In the genomic region with DNA sequence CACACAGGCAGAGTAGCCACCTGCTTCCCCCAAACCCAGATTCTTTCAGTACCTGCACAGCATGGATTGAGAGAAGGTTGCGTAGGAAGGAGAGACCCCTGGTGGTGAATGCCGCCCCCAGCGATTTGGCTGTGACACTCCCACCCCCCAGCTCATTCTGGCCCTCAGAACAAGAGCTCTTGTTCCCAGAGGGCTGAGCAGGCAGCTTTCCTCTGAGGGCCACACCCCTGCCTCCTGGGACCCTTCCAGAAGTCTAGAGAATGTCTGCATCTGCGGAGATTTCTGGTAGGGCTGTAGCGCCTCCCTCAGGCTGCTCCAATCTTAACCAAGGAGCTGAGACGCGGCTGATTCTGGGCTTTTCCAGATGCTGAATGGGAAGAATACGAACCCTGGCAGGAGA, we compare ENCODE assay signal across 10 mouse cellular contexts.
DNase-seq lines count a peak whose midpoint lies in the region; ATAC-seq and TF ChIP-seq lines count a peak whose summit lies in the region.
"Had no signal": no experiment of that assay in that cellular context is flagged by ENCODE, and none has a peak within 500 bp of the region (broad histone marks: within the 10 kb centered on the region; RNA-seq: fewer than 3 reads in every experiment).

No protein-coding gene starts in this region.

- H3K27me3 ChIP-seq in kidney, postnatal 0 days (ENCODE audit: insufficient read depth, low read length) = no peaks in the 10 kb centered on the region
- H3K27me3 ChIP-seq in limb, embryonic 12.5 days = no peaks in the 10 kb centered on the region
- no peaks in the 10 kb centered on the region for H3K27me3 ChIP-seq in cerebellum, adult 2 months (ENCODE audit: control insufficient read depth, insufficient read depth, low read length)
- H3K27me3 ChIP-seq: embryonic facial prominence, embryonic 15.5 days had no signal

- TF ChIP-seq POLR2A in cerebellum, adult 2 months (IDR thresholded peaks at IDR 0.05; ENCODE audit: borderline replicate concordance, insufficient read depth, low read length) = no peak

- no peak overlapping the region for H3K9ac ChIP-seq in kidney, postnatal 0 days (ENCODE audit: low read depth, low read length)
- no peak overlapping the region for H3K9ac ChIP-seq in limb, embryonic 12.5 days (replicated peaks)
- H3K9ac ChIP-seq: embryonic facial prominence, embryonic 15.5 days had no signal

- no peak overlapping the region for H3K27ac ChIP-seq in kidney, postnatal 0 days
- H3K27ac ChIP-seq in limb, embryonic 12.5 days = peak overlapping the region; percentile 66
- no peak overlapping the region for H3K27ac ChIP-seq in cerebellum, adult 2 months (ENCODE audit: insufficient read depth, low read length)
- H3K27ac ChIP-seq: embryonic facial prominence, embryonic 15.5 days; macrophage had no signal

- DNase-seq in kidney, postnatal 0 days (ENCODE audit: low spot score) = peak; percentile 71
- no peak for DNase-seq in kidney, postnatal 14 days
- peak; percentile 75 for DNase-seq in WW6 (ENCODE audit: low read depth, low spot score)
- DNase-seq in heart, adult 18-20 months = peak; percentile 30 to 35
- peak; percentile 76 for DNase-seq in retina, embryonic 14.5 days (ENCODE audit: low spot score)
- no peak for DNase-seq in spleen, postnatal 4 days (ENCODE audit: low spot score in 2 of 2)
- DNase-seq in cerebellum, adult 2 months = no peak

- H3K36me3 ChIP-seq in kidney, postnatal 0 days (ENCODE audit: insufficient read depth, low read length) = no peaks in the 10 kb centered on the region
- H3K36me3 ChIP-seq in limb, embryonic 12.5 days = no peaks in the 10 kb centered on the region
- H3K36me3 ChIP-seq: embryonic facial prominence, embryonic 15.5 days had no signal

- H3K4me2 ChIP-seq in kidney, postnatal 0 days (ENCODE audit: low read length) = no peak overlapping the region
- no peak overlapping the region for H3K4me2 ChIP-seq in limb, embryonic 12.5 days
- H3K4me2 ChIP-seq: embryonic facial prominence, embryonic 15.5 days had no signal

- no peaks in the 10 kb centered on the region for H3K9me3 ChIP-seq in kidney, postnatal 0 days (replicated peaks; ENCODE audit: low read length)
- H3K9me3 ChIP-seq in limb, embryonic 12.5 days = no peaks in the 10 kb centered on the region
- H3K9me3 ChIP-seq: embryonic facial prominence, embryonic 15.5 days had no signal

- TF ChIP-seq CTCF in kidney, postnatal 0 days (IDR thresholded peaks at IDR 0.05; ENCODE audit: low read depth) = peak; percentile 67
- TF ChIP-seq CTCF in cerebellum, adult 2 months (IDR thresholded peaks at IDR 0.05; ENCODE audit: borderline replicate concordance, insufficient read depth, low read depth, low read length) = no peak

- 42% methylated on average over 8 of the region's 8 CpGs for WGBS in kidney, postnatal 0 days
- 27% methylated on average over 8 of the region's 8 CpGs for WGBS in limb, embryonic 12.5 days
- 68% methylated on average over 8 of the region's 8 CpGs for WGBS in cerebellum, adult 2 months

- peak; percentile 55; the same call in 1 of the 2 replicates for ATAC-seq in kidney, postnatal 0 days (replicated peaks; ENCODE audit: low FRiP score, low read depth)
- ATAC-seq in limb, embryonic 12.5 days (ENCODE audit: insufficient number of reproducible peaks, insufficient read depth, low FRiP score, low TSS enrichment, low read depth) = no peak

- no peak overlapping the region for H3K4me3 ChIP-seq in kidney, postnatal 0 days (replicated peaks; ENCODE audit: low read depth, low read length)
- H3K4me3 ChIP-seq in limb, embryonic 12.5 days (replicated peaks) = no peak overlapping the region
- no peak overlapping the region for H3K4me3 ChIP-seq in cerebellum, adult 2 months (replicated peaks; ENCODE audit: insufficient read depth, low read depth, low read length)
- H3K4me3 ChIP-seq: embryonic facial prominence, embryonic 15.5 days had no signal

- peaks cover 11% of the 10 kb centered on the region; the same call in 1 of the 2 replicates for H3K4me1 ChIP-seq in kidney, postnatal 0 days (replicated peaks; ENCODE audit: insufficient read depth, low read length)
- H3K4me1 ChIP-seq in limb, embryonic 12.5 days (replicated peaks) = peaks cover 79% of the 10 kb centered on the region
- peaks cover 19% of the 10 kb centered on the region for H3K4me1 ChIP-seq in cerebellum, adult 2 months (ENCODE audit: control insufficient read depth, insufficient read depth, low read length)

Comparison
In these comparisons a context has a peak if more than half of its experiments do, and no peak if none do; other contexts are left out.
1. DNase-seq: peak in kidney, postnatal 0 days (single experiment), WW6 (single experiment), heart, adult 18-20 months (2 of 2) and retina, embryonic 14.5 days (single experiment); none in kidney, postnatal 14 days (single experiment), spleen, postnatal 4 days (0 of 2) and cerebellum, adult 2 months (0 of 2).